Mouse (Mus musculus) ovary, postnatal 14 days (tissue): ENCODE measurements at regions not wholly inside any gene's neighbourhood (a gene's known extent, or its start where the extent isn't known, plus 50 kb on each side); places are given as distances from the start of the nearest gene placed in this dataset.
A peak's percentile ranks its signal among the peaks of the same experiment; 100 is the strongest.

ENCODE experiments used
- DNase-seq: peaks from one replicate; pipeline ENCODE4 v3.0.0; 2022; ENCODE audit warnings: low spot score

- no peak for DNase-seq
Measured at GRCm38 (mm10) chr8:44094818-44095217, 385.0 kb upstream of the Adam34 start.

DNA sequence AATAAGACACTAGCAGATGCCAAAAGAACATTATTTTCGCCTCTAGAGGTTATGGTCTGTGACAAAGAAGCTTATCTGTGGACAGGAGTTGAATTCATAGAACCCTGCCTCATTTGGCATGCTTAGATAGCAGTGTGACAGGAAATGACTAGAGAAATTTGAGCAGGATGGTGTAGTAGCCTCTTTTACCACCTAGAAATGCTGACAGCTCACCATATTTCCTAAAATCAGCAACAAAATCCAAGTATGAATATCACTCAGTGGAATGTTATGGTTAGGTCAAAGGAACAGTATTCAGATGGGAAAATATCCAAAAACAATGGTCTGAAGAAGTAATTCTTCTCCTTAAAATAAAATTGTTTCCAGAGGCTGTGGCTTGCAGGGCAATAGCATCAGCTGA is 383.6 kb upstream of the Adam34 start:
- DNase-seq = no peak

GRCm38 (mm10) chr8:44082057-44082456 is 372.2 kb upstream of the Adam34 start:
- no peak for DNase-seq

GRCm38 (mm10) chr8:44058846-44059245 is 349.0 kb upstream of the Adam34 start:
- no peak for DNase-seq

GRCm38 (mm10) chr8:44042572-44043355 is 332.9 kb upstream of the Adam34 start:
- DNase-seq = no peak

- no peak for DNase-seq
Measured at GRCm38 (mm10) chr8:44034211-44034610, 324.4 kb upstream of the Adam34 start.

DNA sequence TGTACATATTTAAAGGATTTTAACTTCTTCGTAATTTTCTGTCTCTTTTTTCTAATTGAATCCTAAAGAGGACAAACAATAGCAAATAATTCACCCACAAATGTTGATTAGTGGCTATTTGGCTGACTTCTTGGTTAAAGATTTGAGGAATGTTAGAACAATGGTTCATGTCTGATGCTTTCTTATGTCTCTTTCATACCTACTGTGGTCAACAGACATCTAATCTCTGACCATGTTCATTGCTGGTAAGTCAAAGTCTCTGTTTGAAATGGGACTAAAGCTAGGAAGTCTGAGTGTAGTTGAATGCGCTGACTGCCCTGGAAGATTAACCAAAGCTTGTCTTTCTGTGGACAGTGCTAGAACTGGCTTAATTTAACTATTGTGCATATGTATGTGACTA is 321.5 kb upstream of the Adam34 start:
- no peak for DNase-seq

GRCm38 (mm10) chr8:44030972-44031371 is 321.1 kb upstream of the Adam34 start:
- no peak for DNase-seq

GRCm38 (mm10) chr8:44027738-44028137 is 317.9 kb upstream of the Adam34 start:
- DNase-seq = no peak

DNA sequence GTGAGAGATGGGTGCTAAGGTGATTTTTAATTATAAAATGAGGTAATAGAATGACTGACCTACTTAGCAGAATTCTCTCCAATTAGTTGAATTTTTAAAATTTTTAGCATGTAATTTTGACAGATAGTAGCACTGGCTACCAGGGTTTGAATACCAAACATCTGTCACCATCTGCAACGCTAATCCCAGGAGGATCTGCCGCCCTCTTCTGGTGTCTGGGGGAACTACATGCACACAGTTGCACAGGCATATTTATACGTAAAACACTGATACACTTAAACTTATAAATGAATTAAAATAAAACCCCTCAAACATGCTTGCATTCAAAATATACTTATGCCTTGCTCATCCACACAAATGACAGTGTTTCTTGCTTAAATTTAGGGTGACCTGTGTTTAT is 316.1 kb upstream of the Adam34 start:
- peak; percentile 49 for DNase-seq

DNA sequence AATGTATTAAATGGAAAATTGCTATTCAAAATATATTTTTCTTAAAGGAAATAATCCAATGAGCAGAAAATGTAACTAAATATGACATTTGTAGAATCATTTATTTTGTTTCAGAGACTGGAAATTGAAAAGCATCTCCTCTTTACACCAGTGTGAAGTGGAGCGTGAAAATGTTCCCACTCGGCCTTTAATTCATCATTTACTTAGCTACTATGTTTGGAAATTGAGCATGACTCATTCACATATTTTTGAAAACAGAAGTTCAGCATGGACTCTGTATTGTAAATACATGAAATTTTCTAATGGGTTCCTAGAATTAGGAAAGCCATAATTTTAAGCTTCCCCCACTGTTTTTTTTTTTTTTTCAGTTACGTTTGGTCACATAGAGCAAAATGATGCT is 314.2 kb upstream of the Adam34 start:
- no peak for DNase-seq
